Mouse (Mus musculus): ENCODE measurements around the gene Akt1.

Gene Akt1

GRCm38 (mm10) chr12:112661327-112661605 is 13.4 kb downstream of the Akt1 start:
- no peak for DNase-seq (ENCODE audit: low spot score in 2 of 2)

- no peak for DNase-seq (ENCODE audit: low spot score in 2 of 2)
Observed at GRCm38 (mm10) chr12:112660576-112661326, 13.9 kb downstream of the Akt1 start.

- DNase-seq (ENCODE audit: low spot score in 2 of 2): peak in 1 of 2 experiments; percentile 72
Observed at GRCm38 (mm10) chr12:112659109-112659508, 15.6 kb downstream of the Akt1 start.

GRCm38 (mm10) chr12:112658619-112659018 is 16.1 kb downstream of the Akt1 start:
- no peak for DNase-seq (ENCODE audit: low spot score in 2 of 2)

- DNase-seq (ENCODE audit: low spot score in 2 of 2): no peak
Observed at GRCm38 (mm10) chr12:112654076-112654475, 20.6 kb downstream of the Akt1 start.

- peak; percentile 53 to 74 for DNase-seq (ENCODE audit: low spot score in 2 of 2)
Observed at GRCm38 (mm10) chr12:112653157-112653824, 21.4 kb downstream of the Akt1 start.

- no peak for DNase-seq (ENCODE audit: low spot score in 2 of 2)
Observed at GRCm38 (mm10) chr12:112651778-112652439, 22.8 kb downstream of the Akt1 start.

- no peak for DNase-seq (ENCODE audit: low spot score in 2 of 2)
Observed at GRCm38 (mm10) chr12:112648081-112648480, 26.6 kb downstream of the Akt1 start.

GRCm38 (mm10) chr12:112646139-112646538 is 28.5 kb downstream of the Akt1 start:
- no peak for DNase-seq (ENCODE audit: low spot score in 2 of 2)

GRCm38 (mm10) chr12:112644855-112645506 is 29.7 kb downstream of the Akt1 start:
- peak; percentile 37 to 49 for DNase-seq (ENCODE audit: low spot score in 2 of 2)

- peak; percentile 94 to 98 for DNase-seq (ENCODE audit: low spot score in 2 of 2)
Observed at GRCm38 (mm10) chr12:112644180-112644854, 30.4 kb downstream of the Akt1 start, which contains the start of gene Siva1. TSS of gene Siva1 (plus strand) at chr12:112644679.

GRCm38 (mm10) chr12:112643126-112643525 is 31.6 kb downstream of the Akt1 start:
- DNase-seq (ENCODE audit: low spot score in 2 of 2): no peak

GRCm38 (mm10) chr12:112639526-112639925 is 35.2 kb downstream of the Akt1 start:
- DNase-seq (ENCODE audit: low spot score in 2 of 2): peak in 1 of 2 experiments; percentile 36

GRCm38 (mm10) chr12:112633686-112634085 is 41.0 kb downstream of the Akt1 start:
- no peak for DNase-seq (ENCODE audit: low spot score in 2 of 2)

GRCm38 (mm10) chr12:112632907-112633306 is 41.8 kb downstream of the Akt1 start:
- no peak for DNase-seq (ENCODE audit: low spot score in 2 of 2)

- DNase-seq (ENCODE audit: low spot score in 2 of 2): no peak
Observed at GRCm38 (mm10) chr12:112632084-112632777, 42.5 kb downstream of the Akt1 start.

GRCm38 (mm10) chr12:112631472-112631871 is 43.2 kb downstream of the Akt1 start:
- DNase-seq (ENCODE audit: low spot score in 2 of 2): no peak

- no peak for DNase-seq (ENCODE audit: low spot score in 2 of 2)
Observed at GRCm38 (mm10) chr12:112630796-112631195, 43.9 kb downstream of the Akt1 start.

- DNase-seq (ENCODE audit: low spot score in 2 of 2): no peak
Observed at GRCm38 (mm10) chr12:112630029-112630428, 44.7 kb downstream of the Akt1 start.

GRCm38 (mm10) chr12:112628928-112629721 is 45.6 kb downstream of the Akt1 start:
- peak; percentile 54 to 70 for DNase-seq (ENCODE audit: low spot score in 2 of 2)

All from thymus, postnatal 10 days (tissue).